Mouse (Mus musculus) kidney, embryonic 15.5 days (tissue): ENCODE results near the gene Tm7sf2. TPM values are rescaled to one million over a fixed set of nuclear protein-coding genes. Genes with fewer than 3 reads are reported as not detected.
"Not testable (repeated sequence)": the region's sequence is repeated elsewhere in the genome, so short reads cannot be mapped to it uniquely, and the experiment has no call there.

Source experiments
- ATAC-seq: fragments of 200-750 bp; cut with Nextera tagmentation; replicated peaks from 2 replicates; pipeline ENCODE4 v1.8.0; 2017; ENCODE audit warnings: moderate TSS enrichment; ENCODE audit not compliant: low FRiP score
- H3K27ac ChIP-seq: fragments of 300-500 bp; sonication (generic); 2 replicates; pipeline ENCODE4 v1.5.1; 2015; ENCODE audit warnings: mild to moderate bottlenecking, inconsistent platforms
- H3K27me3 ChIP-seq: fragments of 300-500 bp; sonication (generic); 2 replicates; pipeline ENCODE4 v1.6.1; 2015; ENCODE audit warnings: inconsistent platforms
- H3K36me3 ChIP-seq: fragments of 300-500 bp; sonication (generic); 2 replicates; pipeline ENCODE4 v1.6.1; 2015; ENCODE audit warnings: inconsistent platforms
- H3K4me1 ChIP-seq: fragments of 300-500 bp; sonication (generic); 2 replicates; pipeline ENCODE4 v1.6.1; 2015; ENCODE audit warnings: inconsistent platforms
- H3K4me2 ChIP-seq: fragments of 300-500 bp; sonication (generic); 2 replicates; pipeline ENCODE4 v1.6.1; 2015; ENCODE audit warnings: moderate library complexity, mild to moderate bottlenecking, inconsistent platforms
- H3K4me3 ChIP-seq: fragments of 300-500 bp; sonication (generic); replicated peaks from 2 replicates; pipeline ENCODE4 v1.5.1; 2015; ENCODE audit warnings: mild to moderate bottlenecking, inconsistent platforms
- H3K9ac ChIP-seq: fragments of 300-500 bp; sonication (generic); 2 replicates; pipeline ENCODE4 v1.6.1; 2015; ENCODE audit warnings: mild to moderate bottlenecking, inconsistent platforms
- H3K9me3 ChIP-seq: fragments of 300-500 bp; sonication (generic); replicated peaks from 2 replicates; pipeline ENCODE4 v1.6.1; 2016; ENCODE audit warnings: inconsistent platforms
- WGBS: fragments of 180-500 bp; shearing (Covaris S2); methylation state at CpG from one replicate; pipeline ENCODE4 v1.1.7; 2015; ENCODE audit warnings: mixed read lengths; 5-methylcytosine and 5-hydroxymethylcytosine counted together
- polyA plus RNA-seq: library from polyadenylated mRNA; unstranded; fragments of >200 nt; fragmentation: Nextera tagmentation; extraction: Ambion mirVana; gene quantifications from 2 replicates; pipeline ENCODE4 v1.2.1, GENCODE M21; 2015

The Tm7sf2 gene
- polyA plus RNA-seq, 1 experiment from 2014 or later = 24.9 TPM

DNA sequence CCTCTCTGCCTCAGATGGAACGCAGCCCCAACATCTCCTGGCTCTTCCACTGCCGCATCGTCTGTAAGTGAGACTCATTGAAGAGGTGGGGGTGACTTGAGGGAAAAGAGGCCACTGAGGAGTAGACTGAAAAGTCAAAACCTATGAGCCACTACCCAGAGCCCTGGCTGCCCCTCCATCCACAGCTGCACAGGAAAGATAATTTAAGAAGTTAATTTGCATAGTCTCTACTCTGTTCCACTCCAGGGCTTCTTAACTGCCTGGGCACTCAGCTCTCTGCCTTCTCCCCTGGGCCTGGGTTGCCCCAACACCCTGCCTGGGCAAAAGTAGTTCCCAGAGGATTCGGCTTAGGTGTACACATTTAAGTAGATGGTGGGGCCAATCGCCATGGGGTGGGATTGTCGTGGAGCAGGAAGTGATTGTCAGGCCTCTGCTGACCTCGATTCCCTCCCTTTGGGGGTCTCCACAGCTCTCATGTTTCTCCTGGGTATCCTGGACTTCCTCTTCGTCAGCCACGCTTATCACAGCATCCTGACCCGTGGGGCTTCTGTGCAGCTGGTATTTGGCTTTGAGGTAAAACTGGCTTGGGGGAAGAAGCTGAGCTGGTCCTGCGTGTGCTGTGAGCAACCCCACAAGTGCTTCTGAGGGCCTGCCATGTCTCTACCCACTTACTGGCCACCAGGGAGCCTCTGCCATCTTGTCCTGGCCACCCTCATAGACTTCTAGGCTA, 19.3 kb downstream of the Tm7sf2 start:
- Histone ChIP-seq H3K4me2 (peak overlapping the region; percentile 86; the same call in 1 of the 2 replicates), H3K36me3 (peaks cover 58% of the 10 kb centered on the region), H3K27me3 (no peaks in the 10 kb centered on the region), H3K4me1 (peaks cover 32% of the 10 kb centered on the region), H3K27ac (no peak overlapping the region), H3K4me3 (peak overlapping the region; percentile 99), H3K9ac (no peak overlapping the region), H3K9me3 (no peaks in the 10 kb centered on the region)
- no peak for ATAC-seq
- WGBS = 84% methylated on average over 11 of the region's 11 CpGs

DNA sequence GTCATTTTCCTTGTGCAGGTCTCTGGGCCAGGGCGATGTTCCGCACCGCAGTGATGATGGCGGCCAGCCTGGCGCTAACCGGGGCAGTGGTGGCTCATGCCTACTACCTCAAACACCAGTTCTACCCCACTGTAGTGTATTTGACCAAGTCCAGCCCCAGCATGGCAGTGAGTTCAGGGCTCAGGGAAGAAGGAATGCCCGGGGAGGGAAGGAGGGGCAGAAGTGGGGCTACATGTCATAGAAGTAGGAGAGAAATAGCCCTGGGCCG, 20.3 kb downstream of the Tm7sf2 start:
- WGBS = 84% methylated on average over 8 of the region's 8 CpGs
- ATAC-seq = no peak
- H3K4me2 ChIP-seq = peak overlapping the region; percentile 86
- H3K9me3 ChIP-seq = no peaks in the 10 kb centered on the region
- peak overlapping the region; percentile 99 for H3K4me3 ChIP-seq
- H3K4me1 ChIP-seq = peaks cover 27% of the 10 kb centered on the region
- H3K36me3 ChIP-seq = peaks cover 48% of the 10 kb centered on the region
- no peaks in the 10 kb centered on the region for H3K27me3 ChIP-seq
- peak overlapping the region; percentile 88 for H3K9ac ChIP-seq
- H3K27ac ChIP-seq = peak overlapping the region; percentile 99

DNA sequence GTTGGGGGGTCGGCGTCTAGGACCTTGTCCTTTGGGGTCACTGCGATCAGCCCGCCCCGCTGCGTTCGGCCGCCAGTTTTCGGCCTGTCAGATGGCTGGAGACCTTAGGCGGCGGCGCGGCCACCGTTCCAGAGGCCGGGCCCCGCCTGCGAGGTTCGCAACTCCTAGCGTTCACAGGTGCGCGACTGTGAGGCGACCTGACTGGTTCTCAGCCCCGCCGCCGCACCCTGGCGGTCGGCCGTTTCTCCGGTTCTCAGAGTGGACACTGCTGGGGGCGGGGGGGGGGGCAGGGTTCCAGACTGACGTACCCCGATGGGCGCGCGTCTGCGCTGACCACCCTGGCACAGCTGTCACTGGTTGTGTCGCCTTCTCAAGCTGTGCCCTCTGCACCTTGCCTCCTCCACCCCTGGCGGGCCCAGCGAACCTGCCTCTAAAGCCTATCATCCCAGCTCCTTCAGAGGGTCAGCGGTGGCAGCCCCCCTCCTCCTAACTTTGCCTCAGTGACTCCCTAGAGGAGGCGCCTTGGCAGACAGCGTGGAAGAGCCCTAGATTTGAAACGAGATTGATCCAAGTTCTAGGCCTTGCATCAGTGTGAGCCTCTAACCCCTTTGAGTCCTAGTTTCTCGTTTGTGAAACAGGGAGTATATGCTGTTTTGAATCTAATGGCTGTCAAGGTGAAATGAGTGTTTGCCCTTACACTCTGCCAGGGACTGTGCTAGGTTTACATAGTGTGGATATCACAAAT, 20.8 kb downstream of the Tm7sf2 start:
- Histone ChIP-seq H3K27me3 (no peaks in the 10 kb centered on the region), H3K9ac (peak overlapping the region; percentile 88), H3K4me1 (peaks cover 28% of the 10 kb centered on the region), H3K4me2 (peak overlapping the region; percentile 86), H3K27ac (peak overlapping the region; percentile 99), H3K4me3 (peak overlapping the region; percentile 99), H3K9me3 (no peaks in the 10 kb centered on the region), H3K36me3 (peaks cover 43% of the 10 kb centered on the region)
- WGBS = 1% methylated on average over 44 of the region's 44 CpGs
- peak; percentile 10; the same call in 1 of the 2 replicates for ATAC-seq

DNA sequence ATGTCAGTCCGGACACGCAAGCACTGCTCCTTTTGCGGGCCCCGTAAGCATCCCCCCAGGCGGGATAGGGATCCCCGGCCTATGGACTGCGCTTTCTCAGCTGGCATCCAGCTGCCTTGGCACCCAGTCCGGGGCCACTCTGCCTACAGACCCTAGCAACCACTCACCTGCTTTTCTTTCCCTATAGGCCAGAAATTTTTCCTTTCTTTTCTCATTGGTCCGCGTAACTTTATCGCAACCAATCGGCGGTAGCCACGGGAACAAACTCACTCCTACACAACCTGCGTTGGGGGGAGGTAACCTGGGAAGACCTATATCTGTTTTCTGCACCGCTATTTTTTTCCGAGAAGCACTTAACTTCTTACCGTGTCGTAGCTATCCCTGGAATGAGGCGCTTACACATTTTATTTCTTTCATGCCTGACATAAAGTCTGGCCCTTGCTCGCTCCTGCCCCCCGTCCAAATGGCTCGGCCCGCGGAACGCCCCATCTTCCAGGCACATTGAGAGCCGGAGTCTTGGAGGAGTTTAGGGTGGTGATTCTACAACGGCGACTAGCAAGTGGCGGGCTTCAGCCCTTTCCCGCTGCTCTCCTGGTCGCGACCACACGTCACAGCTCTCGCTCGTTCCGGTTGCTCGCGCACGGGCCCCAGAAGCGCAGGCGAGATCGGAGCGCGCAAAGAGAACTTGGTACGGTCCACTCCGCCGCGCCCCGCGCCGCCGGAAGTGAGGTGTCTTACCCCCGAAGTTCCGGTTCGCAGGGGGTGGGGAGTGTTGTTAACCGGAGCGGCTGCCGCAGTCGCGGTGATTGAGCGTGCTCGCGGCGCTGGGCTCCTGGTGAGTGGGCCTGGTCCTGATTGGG, 21.6 kb downstream of the Tm7sf2 start, which contains the start of gene Syvn1:
TSS of gene Syvn1 (plus strand) at position 283 of the 860 bp plus-strand sequence.
- Histone ChIP-seq H3K27me3 (no peaks in the 10 kb centered on the region), H3K9me3 (no peaks in the 10 kb centered on the region), H3K4me2 (peak within 1 kb of the TSS; percentile 86), H3K36me3 (peaks cover 35% of the 10 kb centered on the region), H3K4me3 (peak within 1 kb of the TSS; percentile 99), H3K27ac (peak within 1 kb of the TSS; percentile 99), H3K4me1 (peaks cover 36% of the 10 kb centered on the region), H3K9ac (peak within 1 kb of the TSS; percentile 88)
- WGBS = under 1% methylated on average over 65 of the region's 65 CpGs
- ATAC-seq = peak; percentile 91

DNA sequence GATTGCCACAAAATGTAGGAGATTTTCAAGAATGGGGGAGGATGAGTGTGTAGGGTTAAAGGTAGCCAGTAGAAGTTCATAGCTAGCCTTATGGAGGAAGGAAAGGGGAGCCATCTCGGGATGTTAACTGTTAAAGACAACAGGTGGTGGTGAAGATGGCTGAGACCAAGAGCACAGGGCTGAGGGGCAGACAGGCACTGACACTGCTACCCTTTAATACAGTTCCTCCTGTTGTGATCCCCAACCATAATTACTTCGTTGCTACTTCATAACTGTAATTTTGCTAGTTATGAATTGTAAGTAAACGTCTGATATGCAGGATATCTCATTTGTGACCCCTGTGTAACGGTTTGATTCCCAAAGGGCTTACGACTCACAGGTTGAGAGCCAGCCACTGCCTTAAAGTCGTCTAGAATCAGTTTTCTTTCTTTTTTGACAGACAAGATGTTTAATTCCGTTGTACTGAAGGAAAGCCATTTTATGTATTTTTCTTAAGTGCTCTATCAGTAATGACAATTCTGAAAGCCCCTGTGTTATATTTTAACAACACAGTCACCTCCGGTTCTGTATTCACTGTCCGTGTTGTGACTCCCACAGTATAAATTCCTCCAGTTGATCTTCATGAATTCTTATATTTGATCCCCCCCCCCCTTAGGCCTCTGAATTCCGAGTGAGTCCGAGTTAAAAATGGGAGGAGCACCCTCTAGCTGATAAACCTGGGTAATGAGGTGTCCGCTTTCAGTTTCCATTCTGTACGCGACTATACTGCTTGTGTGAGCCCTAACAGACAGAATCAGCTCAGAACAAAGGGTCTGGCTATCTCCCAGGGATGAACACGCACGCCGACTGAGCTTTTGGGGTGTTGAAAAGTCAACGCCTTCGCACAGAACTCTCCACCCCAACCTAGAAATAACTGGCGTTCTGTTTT, 22.5 kb downstream of the Tm7sf2 start:
- peak overlapping the region; percentile 88 for H3K9ac ChIP-seq
- peak overlapping the region; percentile 99 for H3K4me3 ChIP-seq
- H3K9me3 ChIP-seq = no peaks in the 10 kb centered on the region
- H3K36me3 ChIP-seq = peaks cover 26% of the 10 kb centered on the region
- ATAC-seq = no peak
- peaks cover 38% of the 10 kb centered on the region for H3K4me1 ChIP-seq
- no peaks in the 10 kb centered on the region for H3K27me3 ChIP-seq
- peak overlapping the region; percentile 99 for H3K27ac ChIP-seq
- H3K4me2 ChIP-seq = peak overlapping the region; percentile 86
- 17% methylated on average over 20 of the region's 20 CpGs for WGBS

DNA sequence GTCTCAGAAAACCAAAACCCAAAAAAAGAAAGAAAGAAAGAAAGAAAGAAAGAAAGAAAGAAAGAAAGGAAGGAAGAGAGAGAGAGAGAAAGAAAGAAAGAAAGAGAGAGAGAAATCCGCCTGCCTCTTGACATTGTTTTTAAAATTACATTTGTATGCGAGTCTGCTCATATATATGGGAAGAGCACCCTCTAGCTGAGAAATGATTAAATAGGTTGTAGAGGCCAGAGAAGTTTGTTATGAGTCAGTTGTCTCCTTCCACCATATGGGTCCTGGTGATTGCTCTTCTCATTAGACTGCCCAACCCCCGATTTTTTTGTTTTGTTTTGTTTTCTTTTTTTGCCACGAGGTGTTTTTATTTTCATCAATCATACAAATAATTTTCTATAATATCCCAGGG, 24.1 kb downstream of the Tm7sf2 start:
- H3K27me3 ChIP-seq, H3K9ac ChIP-seq, H3K4me3 ChIP-seq, H3K27ac ChIP-seq, H3K4me2 ChIP-seq, H3K9me3 ChIP-seq, ATAC-seq: not testable (repeated sequence)
- Histone ChIP-seq H3K36me3 (peaks cover 11% of the 10 kb centered on the region), H3K4me1 (peaks cover 38% of the 10 kb centered on the region)
- 63% methylated on average over 4 of the region's 4 CpGs for WGBS

DNA sequence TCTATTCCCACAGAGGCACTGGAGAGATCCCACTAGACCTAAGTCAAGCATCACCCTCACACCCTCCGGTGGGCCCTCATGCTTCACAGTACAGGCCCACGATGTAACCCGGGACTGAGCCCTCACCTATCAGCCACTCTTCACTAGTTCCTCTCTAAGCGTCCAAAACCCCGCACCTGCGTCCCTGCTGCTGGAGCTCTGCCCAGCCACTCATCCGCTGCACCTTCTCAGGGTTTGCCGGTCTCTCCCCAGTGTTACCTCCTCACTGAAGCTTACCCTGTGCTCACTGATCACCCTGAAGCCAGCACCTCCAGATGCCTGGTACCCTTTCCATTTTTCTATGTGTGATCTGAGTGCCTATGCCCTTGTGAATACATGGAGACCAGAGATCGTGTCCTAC, 25.9 kb downstream of the Tm7sf2 start:
- WGBS = 83% methylated on average over 9 of the region's 9 CpGs
- H3K36me3 ChIP-seq = no peaks in the 10 kb centered on the region
- H3K9ac ChIP-seq = 0 out of 2 replicates have a peak overlapping the region, but pooled peaks have one; percentile 10
- H3K4me1 ChIP-seq = peaks cover 22% of the 10 kb centered on the region
- no peak overlapping the region for H3K4me3 ChIP-seq
- no peaks in the 10 kb centered on the region for H3K27me3 ChIP-seq
- H3K9me3 ChIP-seq = no peaks in the 10 kb centered on the region
- ATAC-seq = no peak
- H3K4me2 ChIP-seq = no peak overlapping the region
- H3K27ac ChIP-seq = peak overlapping the region; percentile 56; the same call in 1 of the 2 replicates

DNA sequence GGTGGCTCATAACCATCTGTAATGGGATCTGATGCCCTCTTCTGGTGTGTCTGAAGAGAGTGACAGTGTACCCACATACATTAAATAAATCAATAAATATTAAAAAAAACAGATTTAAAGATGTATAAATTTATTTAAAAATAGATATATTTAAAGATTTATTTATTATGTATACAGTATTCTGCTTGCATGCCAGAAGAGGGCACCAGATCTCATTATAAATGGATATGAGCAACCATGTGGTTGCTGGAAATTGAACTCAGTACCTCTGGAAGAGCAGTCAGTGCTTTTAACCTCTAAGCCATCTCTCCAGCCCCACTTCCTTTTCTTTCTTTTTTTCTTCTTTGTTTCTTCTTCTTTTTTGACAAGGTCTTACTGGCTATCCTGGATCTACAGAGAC, 28.2 kb downstream of the Tm7sf2 start:
- H3K27me3 ChIP-seq = no peaks in the 10 kb centered on the region
- no peak overlapping the region for H3K9ac ChIP-seq
- no peaks in the 10 kb centered on the region for H3K9me3 ChIP-seq
- ATAC-seq = no peak
- no peak overlapping the region for H3K4me2 ChIP-seq
- no peak overlapping the region for H3K4me3 ChIP-seq
- H3K27ac ChIP-seq = no peak overlapping the region
- H3K4me1 ChIP-seq = peaks cover 12% of the 10 kb centered on the region
- no peaks in the 10 kb centered on the region for H3K36me3 ChIP-seq

DNA sequence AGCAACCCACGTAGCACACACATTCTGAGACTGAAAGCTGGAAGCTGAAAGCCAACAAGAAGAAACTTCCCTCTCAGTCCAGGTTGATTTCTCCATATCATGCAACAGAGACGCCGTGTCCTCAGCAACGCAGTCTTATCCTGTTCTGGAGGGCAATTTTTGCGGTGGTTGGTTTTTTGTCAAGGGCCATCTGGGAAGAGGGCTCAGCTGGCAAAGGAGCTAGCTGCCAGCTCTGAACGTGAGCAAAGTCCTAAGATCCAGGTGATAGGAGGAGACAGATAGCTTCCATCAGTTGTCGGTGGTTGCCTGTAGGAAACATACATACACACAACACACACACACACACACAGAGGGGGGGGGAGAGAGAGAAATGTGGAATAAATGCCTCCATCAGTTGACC, 29.8 kb downstream of the Tm7sf2 start:
- Histone ChIP-seq H3K4me2 (no peak overlapping the region), H3K36me3 (no peaks in the 10 kb centered on the region), H3K9ac (no peak overlapping the region), H3K9me3 (no peaks in the 10 kb centered on the region), H3K27ac (no peak overlapping the region), H3K27me3 (no peaks in the 10 kb centered on the region), H3K4me1 (peaks cover 11% of the 10 kb centered on the region), H3K4me3 (no peak overlapping the region)
- no peak for ATAC-seq
- 82% methylated on average over 7 of the region's 7 CpGs for WGBS

DNA sequence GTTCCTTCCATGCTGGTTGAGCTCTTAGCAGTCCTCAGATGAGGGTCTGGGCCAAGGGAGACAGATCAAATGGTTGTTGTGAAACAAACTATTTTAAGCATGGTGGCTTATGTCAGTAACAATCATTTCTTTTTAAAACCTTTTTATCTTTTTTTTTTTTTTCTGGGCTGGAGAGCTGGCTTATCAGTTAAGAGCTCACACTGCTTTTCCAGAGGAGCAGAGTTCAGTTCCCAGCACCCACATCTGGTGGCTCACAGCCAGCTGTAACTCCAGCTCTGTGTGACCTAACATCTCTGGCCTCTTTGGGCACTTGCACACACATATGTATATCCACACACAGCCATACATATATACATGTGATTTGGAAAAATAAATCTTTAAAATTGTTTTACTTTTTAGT, 30.5 kb downstream of the Tm7sf2 start:
- Histone ChIP-seq H3K36me3 (no peaks in the 10 kb centered on the region), H3K4me1 (peaks cover 11% of the 10 kb centered on the region), H3K27me3 (no peaks in the 10 kb centered on the region), H3K9me3 (no peaks in the 10 kb centered on the region), H3K27ac (no peak overlapping the region), H3K4me3 (no peak overlapping the region), H3K4me2 (no peak overlapping the region), H3K9ac (no peak overlapping the region)
- ATAC-seq = no peak

DNA sequence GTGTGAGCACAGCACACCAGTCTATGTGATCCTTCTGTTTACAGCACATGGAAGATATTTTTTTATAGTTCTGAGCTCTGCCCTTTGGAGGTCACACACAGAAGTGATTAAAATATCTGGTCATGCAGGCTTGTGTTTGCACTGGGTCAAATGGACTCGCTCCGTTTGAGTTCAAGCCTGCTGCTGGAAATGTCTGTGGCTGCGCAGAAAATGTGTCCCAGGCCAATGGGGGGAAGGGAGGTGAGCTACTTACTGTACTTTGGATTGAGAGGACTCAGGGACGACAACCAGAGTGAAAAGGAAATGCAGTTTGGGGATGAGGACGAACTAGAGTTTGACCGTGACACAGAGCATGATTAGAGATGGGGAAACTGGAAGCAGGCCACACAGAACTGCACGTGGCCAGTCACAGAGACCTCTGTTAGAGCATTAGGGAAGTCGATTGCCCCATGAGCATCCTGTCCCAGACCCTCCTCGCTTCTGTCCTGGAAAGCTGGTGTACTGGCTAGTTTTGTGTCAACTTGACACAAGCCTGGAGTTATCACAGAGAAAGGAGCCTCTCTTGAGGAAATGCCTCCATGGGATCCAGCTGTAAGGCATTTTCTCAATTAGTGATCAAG, 32.1 kb downstream of the Tm7sf2 start:
- H3K27me3 ChIP-seq = no peaks in the 10 kb centered on the region
- H3K4me2 ChIP-seq = no peak overlapping the region
- H3K27ac ChIP-seq = no peak overlapping the region
- no peaks in the 10 kb centered on the region for H3K36me3 ChIP-seq
- no peak for ATAC-seq
- H3K4me3 ChIP-seq = no peak overlapping the region
- 70% methylated on average over 9 of the region's 9 CpGs for WGBS
- H3K9ac ChIP-seq = no peak overlapping the region
- no peaks in the 10 kb centered on the region for H3K4me1 ChIP-seq
- H3K9me3 ChIP-seq = no peaks in the 10 kb centered on the region
